Mouse (Mus musculus): ENCODE measurements at regions not wholly inside any gene's neighbourhood (a gene's known extent, or its start where the extent isn't known, plus 50 kb on each side); places are given as distances from the start of the nearest gene placed in this dataset.

DNA sequence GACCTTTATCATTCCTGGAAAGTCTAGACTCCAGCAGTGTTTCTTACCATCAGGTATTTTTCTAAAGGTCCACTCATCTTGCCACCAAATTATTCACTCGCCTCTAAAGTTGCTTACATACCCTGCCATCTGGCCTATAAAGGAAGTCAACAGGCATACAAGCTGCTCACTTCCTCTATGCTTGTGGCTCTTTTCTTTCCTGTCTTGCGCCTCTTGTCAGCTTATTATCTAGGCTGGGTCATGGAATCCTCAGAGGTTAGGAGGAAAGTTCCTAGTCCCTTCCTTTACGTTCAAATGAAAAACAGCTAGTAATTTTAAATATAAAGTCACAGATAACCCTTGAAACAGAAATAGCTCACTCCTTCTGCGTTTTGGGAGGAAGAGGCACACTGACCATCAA, 97.9 kb downstream of the Lipi start:
- no peak for DNase-seq (ENCODE audit: low read depth)

DNA sequence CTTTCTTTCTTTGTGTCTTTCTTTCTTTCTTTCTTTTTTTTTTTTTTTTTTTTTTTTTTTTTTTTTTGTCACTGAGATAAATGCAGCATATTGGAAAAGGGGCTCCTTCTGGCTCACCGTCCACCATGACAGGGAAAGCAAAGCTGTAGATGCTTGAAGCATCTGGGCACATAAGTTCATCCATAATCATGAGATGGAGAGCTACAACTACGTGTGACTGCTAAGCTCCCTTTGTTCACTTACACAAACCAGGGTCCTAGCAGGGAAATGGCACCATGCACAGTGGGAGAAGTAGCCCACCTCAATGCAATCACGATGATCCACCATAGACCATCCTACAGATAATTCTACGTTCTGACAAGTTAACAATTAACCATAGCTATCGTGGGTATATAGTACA, 102.0 kb downstream of the Lipi start:
- no peak for DNase-seq (ENCODE audit: low read depth)

DNA sequence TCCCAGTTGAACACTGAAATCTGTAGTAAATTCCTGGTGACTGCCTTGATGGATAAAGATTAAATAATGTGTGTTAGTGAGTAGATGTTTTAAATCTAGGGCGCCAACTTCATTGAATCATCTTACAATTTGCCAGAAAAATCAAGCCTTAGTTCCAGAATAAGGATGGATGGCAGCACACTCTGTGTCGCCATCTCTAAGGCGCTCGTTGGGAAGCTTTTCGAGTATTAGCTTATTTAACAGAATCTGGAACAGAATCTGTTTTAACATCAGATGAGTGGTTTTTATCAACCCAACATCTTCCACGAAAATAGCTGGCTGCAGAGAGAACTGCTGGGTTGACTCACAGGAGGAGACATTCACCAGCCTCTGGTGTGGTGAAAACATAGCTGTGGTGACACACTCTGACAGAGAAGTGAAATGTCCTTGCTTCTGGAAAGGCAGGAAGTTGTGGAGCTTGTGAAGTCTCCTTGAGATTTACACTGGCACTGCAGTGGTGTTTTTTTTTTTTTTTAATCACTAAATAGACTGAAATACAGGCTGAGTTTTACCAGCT, 120.4 kb downstream of the Lipi start:
- no peak for DNase-seq (ENCODE audit: low read depth)

DNA sequence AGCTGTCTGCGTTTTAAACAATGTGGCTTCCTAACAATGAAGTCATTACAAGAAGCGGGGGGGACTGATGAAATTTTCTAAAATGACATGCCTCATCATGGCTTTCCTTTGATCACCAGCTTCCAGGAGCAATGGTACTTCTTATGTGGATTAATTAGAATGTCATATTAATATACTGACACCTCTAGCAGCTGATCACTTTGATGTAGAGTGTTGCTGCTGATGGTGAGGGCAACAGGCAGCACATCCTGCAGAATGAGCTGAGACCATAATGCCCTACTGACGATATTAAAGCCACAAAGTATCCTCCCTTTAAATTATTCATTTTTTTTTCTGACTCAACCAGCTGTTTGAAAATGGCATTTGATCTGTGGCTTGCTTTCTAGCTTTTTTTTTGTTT, 123.7 kb downstream of the Lipi start:
- no peak for DNase-seq (ENCODE audit: low read depth)

DNA sequence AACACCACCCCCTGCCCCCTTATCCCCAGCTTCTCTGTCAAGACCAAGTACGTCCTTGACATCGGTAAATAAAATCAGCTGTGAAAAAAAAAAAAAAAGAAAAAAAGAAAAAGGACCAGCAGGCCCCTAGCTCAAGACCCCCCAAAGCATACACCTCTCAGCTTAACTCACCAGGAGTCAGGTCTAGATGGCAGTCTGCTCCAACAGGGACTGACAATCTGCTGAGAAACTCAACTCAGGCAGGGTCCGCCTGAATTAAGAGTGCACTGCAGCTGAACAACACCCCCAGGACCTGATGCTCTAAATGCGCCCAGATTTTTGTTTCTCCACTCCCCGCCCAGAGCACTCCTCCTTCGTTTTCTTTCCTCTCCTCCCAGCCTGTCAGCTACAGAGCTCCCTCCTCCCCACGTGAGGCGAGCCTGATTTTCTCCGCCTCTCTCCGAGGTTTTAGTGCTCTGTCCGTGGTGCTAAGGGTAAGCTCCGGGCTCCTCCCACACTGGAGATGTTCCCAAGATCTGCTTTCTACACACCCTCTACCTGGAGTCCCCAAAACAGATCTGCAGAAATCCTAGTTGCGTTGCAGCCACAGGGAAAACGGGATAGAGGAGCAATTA, 138.9 kb downstream of the Lipi start:
- DNase-seq (ENCODE audit: low read depth): no peak

DNA sequence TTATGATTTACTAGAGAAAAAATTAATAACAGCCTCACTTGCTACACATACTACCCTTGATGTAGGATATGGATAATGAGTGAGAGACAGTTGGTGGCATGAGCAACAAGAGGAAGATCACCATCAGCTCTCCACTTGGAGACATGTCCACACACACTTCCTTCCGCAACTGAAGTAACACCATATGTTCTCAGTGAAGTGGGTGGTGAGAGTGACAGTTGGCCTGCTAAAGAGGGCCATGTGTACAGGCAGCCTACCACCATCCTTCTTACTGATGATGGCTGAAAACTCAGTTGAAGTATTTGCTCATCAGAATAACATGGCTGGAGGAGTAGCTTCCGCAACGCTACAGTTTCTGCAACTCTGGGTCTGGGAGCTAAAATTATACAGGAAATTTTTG, 146.6 kb downstream of the Lipi start:
- no peak for DNase-seq (ENCODE audit: low read depth)

DNA sequence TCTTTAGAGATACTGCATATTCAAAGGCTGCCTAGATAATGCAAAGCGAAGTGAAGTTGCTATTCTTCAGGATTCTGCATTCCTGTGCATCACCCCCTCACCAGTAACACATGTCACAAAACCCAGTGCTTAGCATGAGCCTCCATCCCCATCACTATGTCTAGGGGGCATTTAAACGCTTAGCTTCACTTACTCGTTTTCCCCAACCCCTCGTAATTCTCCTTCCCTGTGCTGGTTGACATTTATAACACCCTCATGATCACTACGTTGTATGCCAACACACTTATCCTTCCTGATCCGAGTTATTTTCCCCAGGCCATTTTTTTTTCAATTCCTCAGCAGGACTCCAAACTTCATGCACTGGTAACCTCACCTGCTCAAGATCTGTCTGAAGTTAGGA, 152.6 kb downstream of the Lipi start:
- DNase-seq (ENCODE audit: low read depth): no peak

DNA sequence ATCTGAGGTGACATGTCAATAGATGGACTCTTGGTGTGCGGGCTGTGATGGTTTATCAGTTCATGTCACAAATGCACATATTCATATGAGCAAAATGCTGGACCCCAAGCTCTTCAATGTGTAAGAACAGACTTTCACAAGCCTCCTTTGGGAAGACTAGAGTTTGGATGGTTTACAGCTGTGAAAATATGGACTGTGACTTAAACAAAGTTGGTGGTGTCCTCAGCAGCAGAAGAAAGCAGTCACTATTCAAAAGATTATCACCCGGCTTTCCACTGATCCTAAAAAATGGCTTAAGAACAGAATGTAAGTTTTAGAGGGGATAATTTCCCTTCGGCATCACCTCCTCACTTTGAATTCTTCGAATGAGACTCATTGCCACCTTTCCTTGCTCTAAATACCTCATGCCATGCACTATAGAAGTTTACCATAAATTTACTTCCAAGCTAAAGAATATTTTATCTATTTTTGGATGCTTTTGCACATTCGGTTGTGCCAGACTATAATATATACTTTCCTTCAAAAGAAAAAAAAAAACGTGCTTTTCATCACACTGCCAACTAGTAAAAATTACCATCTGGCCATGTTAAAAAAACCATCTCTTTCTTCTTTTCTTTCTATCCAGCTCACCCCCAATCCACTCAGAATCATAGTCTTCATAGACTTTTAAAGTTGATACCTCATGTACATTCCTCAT, 201.2 kb downstream of the Lipi start:
- no peak for DNase-seq (ENCODE audit: low read depth)

DNA sequence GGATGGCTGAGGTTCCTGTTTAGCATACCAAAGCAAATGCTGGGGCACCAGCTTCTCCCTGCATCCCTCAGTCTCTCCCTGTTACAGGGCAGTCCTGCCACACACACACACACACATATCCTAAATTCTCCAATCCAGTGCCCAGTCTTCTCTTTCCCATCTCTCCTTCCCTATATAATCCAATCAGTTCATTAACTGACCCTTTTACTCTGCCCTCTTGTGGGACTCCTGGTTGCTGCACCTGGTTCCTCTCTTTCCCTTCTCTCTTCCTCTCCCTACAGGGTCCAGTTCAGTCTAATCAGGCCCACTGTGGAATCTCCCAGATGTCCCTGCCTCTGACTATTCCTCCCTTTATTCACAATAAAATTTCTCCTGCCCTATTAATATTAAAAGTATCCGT, 204.7 kb downstream of the Lipi start:
- no peak for DNase-seq (ENCODE audit: low read depth)

DNA sequence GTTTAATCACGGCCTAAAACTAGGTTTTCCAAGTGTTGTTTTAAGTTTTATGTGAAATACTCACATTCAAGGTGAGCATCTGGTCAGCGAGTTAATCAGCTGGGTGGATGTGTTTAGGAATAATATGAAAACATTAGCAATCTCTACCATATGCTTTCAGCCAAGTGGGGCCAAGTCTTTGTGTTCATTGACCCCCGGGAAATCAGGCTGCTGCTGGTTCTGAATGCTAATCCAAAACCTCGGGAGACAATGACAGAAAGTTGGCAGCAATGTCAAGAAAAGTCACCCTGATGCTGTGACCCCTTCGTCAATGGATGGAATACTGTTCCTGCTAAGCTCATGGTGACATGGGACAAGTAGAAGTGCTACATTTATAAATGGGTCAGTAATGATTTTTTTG, 216.2 kb downstream of the Lipi start:
- DNase-seq (ENCODE audit: low read depth): no peak

DNA sequence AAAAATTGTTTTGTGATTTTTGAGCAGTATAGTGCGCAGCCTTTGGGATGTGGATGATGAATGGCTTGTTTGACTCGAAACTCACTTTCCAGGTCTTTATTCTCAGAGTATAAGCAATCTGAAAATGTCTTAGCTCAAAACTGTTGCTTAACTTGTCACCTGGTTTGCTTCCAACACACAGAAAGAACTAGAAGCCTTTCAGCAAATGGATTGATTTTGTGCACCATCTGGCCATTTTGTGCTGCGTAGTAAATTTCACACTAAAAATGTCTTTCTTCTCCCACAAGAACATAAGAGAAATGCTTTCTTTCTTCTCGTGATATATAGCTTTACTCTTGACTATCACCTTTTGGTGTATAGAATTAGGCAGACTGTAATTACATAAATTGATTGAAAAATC, 219.1 kb downstream of the Lipi start:
- no peak for DNase-seq (ENCODE audit: low read depth)

DNA sequence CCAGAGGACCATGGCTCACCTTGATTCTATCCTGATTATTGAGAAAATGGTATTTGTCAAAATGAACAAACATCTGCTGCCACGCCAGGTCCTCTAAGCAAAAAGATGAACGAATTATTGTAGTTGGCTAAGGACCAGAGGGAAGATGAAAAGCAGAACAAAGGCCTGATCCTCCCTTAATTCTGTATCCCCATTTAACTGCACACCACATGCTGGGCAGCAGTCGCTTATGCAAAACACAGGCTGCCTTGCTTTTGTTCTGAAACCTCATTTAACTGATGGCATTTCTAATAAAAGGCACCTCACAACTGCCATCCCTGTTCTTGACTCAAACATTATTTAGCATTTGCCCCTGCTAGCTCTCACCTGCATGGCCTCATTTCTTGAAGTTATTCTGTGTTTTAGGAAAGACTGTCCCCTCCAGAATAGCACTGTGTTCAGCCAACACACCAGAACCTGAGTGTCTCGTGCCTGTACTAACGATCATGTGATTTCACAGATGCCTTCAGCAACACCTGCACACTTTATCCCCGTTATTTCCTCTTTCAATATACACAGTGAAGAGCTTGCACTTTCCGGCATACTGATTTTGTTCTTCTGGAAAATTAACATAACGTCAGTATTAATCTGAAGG, 220.4 kb downstream of the Lipi start:
- DNase-seq (ENCODE audit: low read depth): no peak

DNA sequence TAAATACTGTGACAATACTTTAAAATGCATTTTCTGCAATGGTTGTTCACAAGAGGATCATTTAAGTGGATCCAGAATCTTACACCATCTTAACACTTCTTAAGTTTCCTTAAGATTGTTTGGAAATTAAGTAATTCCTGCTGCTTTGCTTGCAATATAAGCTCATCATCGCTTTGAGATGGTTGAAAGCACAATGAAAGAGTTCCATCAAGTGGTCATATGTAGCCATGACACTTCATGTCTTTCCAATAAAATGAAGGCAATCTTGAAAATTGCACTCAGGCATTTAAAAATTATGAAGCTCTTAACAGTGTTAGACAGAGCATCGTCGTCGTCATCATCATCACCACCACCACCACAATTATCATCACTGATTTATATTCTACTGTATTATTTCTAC, 223.8 kb downstream of the Lipi start:
- no peak for DNase-seq (ENCODE audit: low read depth)

DNA sequence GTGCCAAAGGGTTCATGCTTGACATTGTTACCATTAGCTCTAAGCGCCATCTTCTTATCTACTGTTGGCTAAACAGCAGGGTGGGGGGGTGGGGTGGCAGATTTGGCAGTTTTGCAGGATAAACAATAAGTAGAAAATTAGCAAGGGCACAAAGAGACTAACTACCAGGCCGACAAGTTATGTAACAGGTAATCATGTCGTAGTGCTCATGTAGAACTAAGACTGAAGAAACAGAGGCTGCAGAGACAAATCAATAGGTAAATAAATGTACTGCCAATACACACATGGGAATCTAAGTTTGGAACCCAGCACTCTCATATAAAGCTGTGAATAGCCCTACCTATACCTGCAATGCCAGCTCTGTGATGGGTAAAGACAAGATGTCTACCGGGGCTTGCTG, 225.1 kb downstream of the Lipi start:
- DNase-seq (ENCODE audit: low read depth): no peak

DNA sequence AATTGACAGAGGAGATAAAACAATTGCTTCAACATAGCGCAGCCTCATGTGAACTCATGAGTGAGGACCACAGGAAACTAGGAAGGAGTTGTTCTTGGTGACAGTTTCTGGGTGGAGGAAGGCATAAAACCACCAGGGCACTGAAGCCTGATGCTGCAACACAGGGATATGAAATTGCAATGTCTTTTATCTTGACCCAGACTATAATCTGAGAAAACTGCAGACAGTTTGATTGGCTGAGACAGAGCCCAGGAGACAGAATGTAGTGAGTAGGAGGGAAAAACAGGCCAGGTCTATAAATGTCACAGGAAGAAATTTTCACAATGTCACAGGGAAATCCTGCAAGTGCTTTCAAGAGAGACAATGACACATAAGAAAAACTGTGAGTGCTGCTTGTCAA, 232.5 kb downstream of the Lipi start:
- no peak for DNase-seq (ENCODE audit: low read depth)

DNA sequence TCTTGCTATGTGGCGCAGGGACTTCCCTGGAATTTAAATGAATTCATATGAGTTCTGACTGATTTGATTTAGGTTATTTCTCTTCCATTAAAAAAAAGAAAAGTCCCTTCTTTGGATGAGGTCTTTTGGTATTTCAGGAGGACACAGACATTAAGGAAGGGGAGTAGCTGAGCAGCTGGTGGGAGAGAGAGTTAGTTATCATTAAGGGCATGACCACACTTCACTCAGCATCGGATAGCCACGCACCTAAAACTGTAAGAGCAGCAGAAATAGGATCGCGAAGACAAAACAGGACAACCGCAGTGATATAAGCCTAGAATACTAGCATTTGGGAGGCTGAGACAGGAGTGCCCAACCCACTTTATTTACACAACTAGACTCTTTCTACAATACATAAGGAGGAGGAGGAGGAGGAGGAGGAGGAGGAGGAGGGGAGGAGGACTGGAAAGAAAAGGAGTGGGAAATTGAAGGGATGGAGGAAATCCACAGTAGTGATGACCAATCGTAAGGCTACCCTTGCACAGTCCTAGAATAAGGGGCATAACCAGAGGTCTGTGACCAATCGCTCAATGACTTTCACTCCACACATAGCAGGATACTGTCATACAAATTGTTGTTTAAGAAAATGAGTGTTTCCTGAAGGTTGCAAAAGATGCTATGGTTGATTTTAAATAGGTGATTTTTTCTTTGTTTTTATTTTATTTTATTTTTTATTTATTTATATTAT, 241.5 kb downstream of the Lipi start:
- DNase-seq (ENCODE audit: low read depth): no peak

DNA sequence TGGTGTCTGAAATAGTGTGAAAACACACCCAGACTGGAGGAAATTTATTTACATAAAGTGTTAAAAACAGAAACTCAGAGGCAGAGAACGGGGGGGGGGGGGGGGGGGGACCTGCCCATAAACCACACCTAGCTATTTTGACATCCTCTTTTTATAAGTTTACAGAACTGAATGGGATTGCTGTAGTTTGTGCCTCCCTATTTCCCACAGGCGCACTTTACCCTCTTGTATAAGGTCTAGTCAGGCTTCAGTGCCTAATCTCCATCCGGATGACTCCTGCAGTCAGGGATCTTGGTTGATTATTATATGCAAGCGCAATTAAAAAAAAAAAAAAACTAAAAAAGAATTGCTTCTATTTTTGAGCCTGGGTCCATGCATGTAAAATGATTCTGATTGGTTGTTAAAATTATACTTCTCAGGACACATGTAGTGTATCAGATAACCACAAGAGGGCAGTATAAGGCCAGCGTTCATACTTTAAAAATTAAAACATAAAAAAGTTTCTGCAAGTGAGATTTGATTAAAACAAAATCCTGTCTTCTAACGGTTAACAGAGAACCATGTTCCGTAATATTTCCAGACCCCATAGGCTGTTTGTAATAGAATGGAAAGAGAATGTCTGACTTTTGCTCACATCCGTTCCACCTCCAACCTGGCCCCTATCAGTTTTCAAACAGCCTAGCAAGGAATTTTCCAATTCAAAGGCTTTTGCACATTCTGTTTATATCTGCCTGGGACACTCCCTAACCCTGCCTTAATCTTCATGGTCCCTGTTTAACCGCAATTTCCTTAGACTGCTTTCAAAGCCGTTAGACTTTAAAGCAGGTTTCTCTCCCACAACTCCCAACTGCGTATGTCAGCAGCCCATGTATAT, 242.6 kb downstream of the Lipi start:
- peak; percentile 31 for DNase-seq (ENCODE audit: low read depth)

DNA sequence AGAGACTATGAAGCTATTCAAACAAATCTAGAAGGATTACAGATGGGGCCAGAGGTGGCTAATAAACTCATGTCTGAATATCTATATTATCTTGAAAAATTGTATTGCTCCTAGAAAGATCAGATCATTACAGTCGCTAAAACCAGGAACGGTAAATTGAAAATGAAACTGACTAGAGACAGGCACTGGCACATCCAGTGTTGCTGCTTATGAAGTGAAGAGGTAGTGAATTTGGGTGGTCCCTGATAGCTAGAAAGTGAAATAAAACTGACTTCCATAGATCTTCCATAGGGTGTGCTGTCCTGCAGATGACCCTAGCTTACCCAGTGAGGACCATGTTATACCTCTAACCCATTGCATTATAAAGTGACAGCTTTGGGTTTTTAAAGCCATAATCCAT, 251.6 kb downstream of the Lipi start:
- DNase-seq (ENCODE audit: low read depth): no peak

DNA sequence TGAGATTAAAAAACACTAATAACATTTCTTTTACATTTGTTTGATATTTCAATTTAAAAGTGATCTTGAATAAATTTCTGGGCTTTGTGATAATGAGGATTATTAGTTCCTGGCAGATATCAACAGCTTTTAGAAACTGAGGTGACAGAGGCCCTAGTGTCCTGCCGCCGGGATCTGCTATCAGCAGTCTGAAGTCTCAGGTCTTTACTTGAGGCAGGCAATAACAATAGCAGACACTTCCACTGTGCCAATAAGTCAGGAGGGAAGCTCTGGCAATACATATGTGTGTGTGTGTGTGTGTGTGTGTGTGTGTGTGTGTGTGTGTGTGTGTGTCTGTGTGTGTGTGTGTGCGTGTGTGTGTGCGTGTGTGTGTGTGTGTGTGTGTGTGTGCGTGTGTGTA, 252.1 kb downstream of the Lipi start:
- no peak for DNase-seq (ENCODE audit: low read depth)

DNA sequence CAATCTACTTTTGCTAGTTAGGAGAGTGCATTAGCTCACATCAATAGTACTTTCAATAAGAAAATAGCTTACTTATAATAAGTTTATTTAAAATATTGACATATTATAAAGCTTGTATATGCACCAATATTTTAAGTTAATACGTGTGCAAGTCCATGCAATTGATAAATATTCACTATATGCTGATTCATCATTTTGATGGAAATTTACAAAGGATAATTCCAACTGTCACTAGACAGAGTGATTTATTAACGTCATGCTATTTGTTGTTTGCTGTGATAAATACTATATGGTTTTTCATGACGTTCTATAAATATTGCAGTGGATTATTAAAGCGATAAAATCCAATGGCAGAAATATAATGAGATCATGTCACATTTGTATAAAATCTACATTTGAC, 253.0 kb downstream of the Lipi start:
- DNase-seq (ENCODE audit: low read depth): no peak

DNA sequence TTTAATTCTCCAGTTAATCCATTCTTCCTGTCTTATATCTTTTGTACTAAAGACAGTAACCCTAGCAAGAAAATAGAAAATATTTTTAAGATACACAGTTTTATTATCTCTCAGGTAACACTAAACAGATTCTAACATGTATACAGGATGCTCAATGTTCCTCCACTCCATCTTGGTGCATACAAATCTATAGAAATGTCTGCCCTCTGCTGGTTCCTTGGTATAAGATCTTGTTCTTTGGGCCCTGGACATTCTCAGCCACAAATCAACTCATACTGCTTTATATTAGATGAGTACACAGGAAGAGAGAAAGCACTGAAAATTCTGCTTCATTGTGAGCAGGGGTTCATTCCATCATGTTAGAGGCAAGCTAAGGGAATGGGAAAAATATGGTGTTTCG, 260.6 kb downstream of the Lipi start:
- no peak for DNase-seq (ENCODE audit: low read depth)

DNA sequence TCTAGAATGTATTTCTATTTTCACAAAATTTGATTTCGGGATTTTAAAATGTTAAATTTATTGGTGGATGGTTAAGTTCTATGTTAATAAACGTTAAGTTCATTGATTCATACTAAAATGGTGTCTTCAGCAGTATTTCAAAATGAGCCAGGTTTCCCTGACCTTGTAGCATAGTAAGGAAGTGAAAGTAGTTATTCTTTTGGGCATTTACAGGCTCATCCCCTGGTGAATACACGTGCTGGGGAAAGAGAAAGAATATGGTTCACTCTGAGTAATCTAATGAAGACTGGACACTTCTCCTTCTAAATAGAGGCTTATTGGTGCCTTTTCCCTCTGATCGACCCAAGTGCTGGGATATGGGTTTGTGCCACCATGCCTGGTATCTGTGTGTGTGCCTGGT, 281.1 kb downstream of the Lipi start:
- DNase-seq (ENCODE audit: low read depth): no peak
